Mouse (Mus musculus): Measurements from ENCODE around the gene Olfr364-ps1.

The Olfr364-ps1 gene

GRCm38 (mm10) chr2:37139022-37139421 is at the start of gene Olfr364-ps1:
TSS of gene Olfr364-ps1 (plus strand) at chr2:37139322.
- no peak for DNase-seq (ENCODE audit: low read depth, low spot score)

- DNase-seq (ENCODE audit: low read depth, low spot score), result no peak
Observed at GRCm38 (mm10) chr2:37117810-37118209, 21.3 kb upstream of the Olfr364-ps1 start, which contains the start of gene Olfr362. TSS of gene Olfr362 (minus strand) at chr2:37117910.

DNA sequence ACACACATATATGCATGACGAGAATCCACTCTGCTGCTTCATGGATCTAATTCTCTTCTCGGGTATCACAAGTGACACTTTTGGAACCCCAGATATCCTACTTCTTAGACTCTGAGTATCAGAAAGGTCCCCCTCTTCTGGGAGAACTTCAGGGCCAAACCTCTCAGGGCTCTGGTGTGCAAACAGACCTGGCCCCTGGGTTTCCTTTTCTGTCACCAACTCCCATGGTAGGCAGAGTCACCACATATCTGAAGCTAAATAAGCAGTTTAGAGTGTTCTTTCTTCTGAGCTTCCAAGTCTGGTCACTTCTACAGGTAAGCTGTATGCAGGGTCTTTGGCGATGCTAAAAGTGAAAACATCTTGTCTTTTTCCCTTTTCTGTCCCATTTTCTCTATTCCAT is 48.8 kb downstream of the Olfr364-ps1 start, which contains the start of gene Olfr365:
TSS of gene Olfr365 (plus strand) at position 301 of the 400 bp plus-strand sequence.
- DNase-seq (ENCODE audit: low read depth, low spot score), result no peak
